Mouse (Mus musculus): ENCODE measurements around the gene Hnf1b. TPM values are rescaled to one million over a fixed set of nuclear protein-coding genes. Genes with fewer than 3 reads are reported as not detected.
A peak's percentile ranks its signal among the peaks of the same experiment; 100 is the strongest.

Hnf1b gene
- polyA plus RNA-seq (2015; fragmentation: Nextera tagmentation; extraction: Ambion mirVana): 0.32 and 0.33 TPM in 2 replicates

GRCm38 (mm10) chr11:83849529-83850335, at the start of gene Hnf1b:
Hnf1b (plus strand) TSS chr11:83850063.
- peaks cover 72% of the 10 kb centered on the region for H3K27me3 ChIP-seq
- H3K4me2 ChIP-seq: no peak within 1 kb of the TSS

GRCm38 (mm10) chr11:83802166-83802565, 47.7 kb upstream of the Hnf1b start:
- no peaks in the 10 kb centered on the region for H3K9me3 ChIP-seq
- H3K36me3 ChIP-seq: no peaks in the 10 kb centered on the region
- 66% methylated on average over 8 of the region's 8 CpGs for WGBS
- no peak overlapping the region for H3K27ac ChIP-seq (replicated peaks)
- H3K27me3 ChIP-seq: no peaks in the 10 kb centered on the region
- H3K4me3 ChIP-seq: no peak overlapping the region
- H3K9ac ChIP-seq: no peak overlapping the region
- ATAC-seq (ENCODE audit: low read depth): no peak
- H3K4me2 ChIP-seq: no peak overlapping the region
- H3K4me1 ChIP-seq (replicated peaks): no peaks in the 10 kb centered on the region

More at GRCm38 (mm10) chr11:83849529-83850335, at the start of gene Hnf1b:
- no peaks in the 10 kb centered on the region for H3K9me3 ChIP-seq
- no peak within 1 kb of the TSS for H3K4me3 ChIP-seq
- no peak for ATAC-seq (ENCODE audit: low read depth)
- no peak within 1 kb of the TSS for H3K27ac ChIP-seq (replicated peaks)
- 5% methylated on average over 34 of the region's 36 CpGs for WGBS
- peaks cover 25% of the 10 kb centered on the region for H3K4me1 ChIP-seq (replicated peaks)
- no peaks in the 10 kb centered on the region for H3K36me3 ChIP-seq
- H3K9ac ChIP-seq: no peak within 1 kb of the TSS

DNA sequence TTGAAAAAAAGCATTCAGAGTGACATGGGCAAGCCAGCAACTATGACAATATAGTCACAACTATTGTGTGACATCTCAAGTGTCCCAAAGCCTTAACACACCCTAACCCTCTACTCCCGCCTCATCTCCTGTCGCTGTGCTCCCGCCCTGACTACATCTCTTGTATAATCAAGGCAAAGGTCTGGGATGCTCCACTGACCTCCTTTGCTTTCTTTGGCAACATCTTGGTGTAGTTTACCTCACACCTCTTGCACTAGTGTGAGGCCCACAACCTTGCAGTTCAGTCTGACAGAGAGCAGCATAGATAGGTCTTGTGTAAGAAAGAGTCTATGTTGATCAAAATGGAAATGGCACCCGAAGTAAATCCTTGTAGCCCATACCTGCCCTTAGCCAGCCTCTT, 47.3 kb upstream of the Hnf1b start:
- Histone ChIP-seq H3K36me3 (no peaks in the 10 kb centered on the region), H3K4me3 (no peak overlapping the region), H3K9ac (no peak overlapping the region), H3K27me3 (no peaks in the 10 kb centered on the region), H3K4me1 (replicated peaks) (no peaks in the 10 kb centered on the region), H3K4me2 (no peak overlapping the region), H3K9me3 (no peaks in the 10 kb centered on the region), H3K27ac (replicated peaks) (no peak overlapping the region)
- no peak for ATAC-seq (ENCODE audit: low read depth)
- 95% methylated on average over 4 of the region's 4 CpGs for WGBS

GRCm38 (mm10) chr11:83810441-83810840, 39.4 kb upstream of the Hnf1b start:
- Histone ChIP-seq H3K27ac (replicated peaks) (no peak overlapping the region), H3K9ac (no peak overlapping the region), H3K4me1 (replicated peaks) (no peaks in the 10 kb centered on the region), H3K9me3 (no peaks in the 10 kb centered on the region), H3K4me2 (no peak overlapping the region), H3K27me3 (no peaks in the 10 kb centered on the region), H3K4me3 (no peak overlapping the region), H3K36me3 (no peaks in the 10 kb centered on the region)
- 91% methylated on average over 8 of the region's 8 CpGs for WGBS
- ATAC-seq (ENCODE audit: low read depth): no peak

- 81% methylated on average over 5 of the region's 5 CpGs for WGBS
- Histone ChIP-seq H3K27ac (replicated peaks) (no peak overlapping the region), H3K9me3 (no peaks in the 10 kb centered on the region), H3K4me2 (no peak overlapping the region), H3K27me3 (0 out of 2 replicates have a peak, but pooled peaks cover 5% of the 10 kb centered on the region), H3K4me3 (no peak overlapping the region), H3K4me1 (replicated peaks) (peaks cover 14% of the 10 kb centered on the region), H3K9ac (no peak overlapping the region), H3K36me3 (no peaks in the 10 kb centered on the region)
- no peak for ATAC-seq (ENCODE audit: low read depth)
Measured at GRCm38 (mm10) chr11:83815191-83815590, 34.7 kb upstream of the Hnf1b start.

DNA sequence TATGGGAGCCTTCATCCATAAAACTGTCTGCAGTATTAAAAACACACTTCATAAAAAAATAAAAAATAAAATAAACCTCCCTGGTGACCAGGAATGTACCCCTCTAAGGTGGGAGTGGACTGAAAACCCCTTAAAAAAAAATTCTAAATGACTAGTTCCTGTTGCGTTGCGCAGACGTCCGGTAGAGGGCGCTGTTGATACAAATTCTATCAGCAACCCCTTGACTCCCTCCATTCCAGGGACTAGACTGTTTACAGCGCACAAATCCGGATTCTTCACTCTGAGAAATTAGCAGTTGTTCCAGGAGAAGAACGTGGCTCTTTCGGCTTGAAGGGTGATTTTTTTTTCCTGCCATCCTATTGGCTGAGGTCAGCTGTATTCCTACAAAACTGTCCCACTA, 34.2 kb upstream of the Hnf1b start:
- Histone ChIP-seq H3K36me3 (no peaks in the 10 kb centered on the region), H3K27me3 (0 out of 2 replicates have a peak, but pooled peaks cover 5% of the 10 kb centered on the region), H3K4me1 (replicated peaks) (peaks cover 14% of the 10 kb centered on the region), H3K4me3 (no peak overlapping the region), H3K27ac (replicated peaks) (no peak overlapping the region), H3K9me3 (no peaks in the 10 kb centered on the region), H3K4me2 (no peak overlapping the region), H3K9ac (no peak overlapping the region)
- 9% methylated on average over 9 of the region's 9 CpGs for WGBS
- ATAC-seq (ENCODE audit: low read depth): no peak

- no peak overlapping the region for H3K4me2 ChIP-seq
- 49% methylated on average over 6 of the region's 6 CpGs for WGBS
Measured at GRCm38 (mm10) chr11:83817048-83817447, 32.8 kb upstream of the Hnf1b start.

GRCm38 (mm10) chr11:83817994-83818393, 31.9 kb upstream of the Hnf1b start:
- Histone ChIP-seq H3K27me3 (0 out of 2 replicates have a peak, but pooled peaks cover 5% of the 10 kb centered on the region), H3K9me3 (no peaks in the 10 kb centered on the region), H3K4me1 (replicated peaks) (peaks cover 14% of the 10 kb centered on the region), H3K9ac (no peak overlapping the region), H3K4me2 (no peak overlapping the region), H3K4me3 (no peak overlapping the region), H3K36me3 (no peaks in the 10 kb centered on the region), H3K27ac (replicated peaks) (no peak overlapping the region)
- no peak for ATAC-seq (ENCODE audit: low read depth)
- 77% methylated on average over 4 of the region's 4 CpGs for WGBS

More at GRCm38 (mm10) chr11:83817048-83817447, 32.8 kb upstream of the Hnf1b start:
- H3K4me1 ChIP-seq (replicated peaks): peaks cover 14% of the 10 kb centered on the region
- ATAC-seq (ENCODE audit: low read depth): peak; percentile 61
- H3K27me3 ChIP-seq: 0 out of 2 replicates have a peak, but pooled peaks cover 5% of the 10 kb centered on the region
- H3K9ac ChIP-seq: no peak overlapping the region
- no peak overlapping the region for H3K4me3 ChIP-seq
- no peaks in the 10 kb centered on the region for H3K9me3 ChIP-seq
- H3K27ac ChIP-seq (replicated peaks): peak overlapping the region; percentile 74
- H3K36me3 ChIP-seq: no peaks in the 10 kb centered on the region

GRCm38 (mm10) chr11:83818591-83819127, 31.2 kb upstream of the Hnf1b start:
- no peak for ATAC-seq (ENCODE audit: low read depth)
- H3K4me3 ChIP-seq: no peak overlapping the region
- H3K36me3 ChIP-seq: no peaks in the 10 kb centered on the region
- 54% methylated on average over 9 of the region's 9 CpGs for WGBS
- H3K9ac ChIP-seq: no peak overlapping the region
- peaks cover 14% of the 10 kb centered on the region for H3K4me1 ChIP-seq (replicated peaks)
- 0 out of 2 replicates have a peak, but pooled peaks cover 5% of the 10 kb centered on the region for H3K27me3 ChIP-seq
- H3K4me2 ChIP-seq: no peak overlapping the region
- no peaks in the 10 kb centered on the region for H3K9me3 ChIP-seq
- H3K27ac ChIP-seq (replicated peaks): no peak overlapping the region

DNA sequence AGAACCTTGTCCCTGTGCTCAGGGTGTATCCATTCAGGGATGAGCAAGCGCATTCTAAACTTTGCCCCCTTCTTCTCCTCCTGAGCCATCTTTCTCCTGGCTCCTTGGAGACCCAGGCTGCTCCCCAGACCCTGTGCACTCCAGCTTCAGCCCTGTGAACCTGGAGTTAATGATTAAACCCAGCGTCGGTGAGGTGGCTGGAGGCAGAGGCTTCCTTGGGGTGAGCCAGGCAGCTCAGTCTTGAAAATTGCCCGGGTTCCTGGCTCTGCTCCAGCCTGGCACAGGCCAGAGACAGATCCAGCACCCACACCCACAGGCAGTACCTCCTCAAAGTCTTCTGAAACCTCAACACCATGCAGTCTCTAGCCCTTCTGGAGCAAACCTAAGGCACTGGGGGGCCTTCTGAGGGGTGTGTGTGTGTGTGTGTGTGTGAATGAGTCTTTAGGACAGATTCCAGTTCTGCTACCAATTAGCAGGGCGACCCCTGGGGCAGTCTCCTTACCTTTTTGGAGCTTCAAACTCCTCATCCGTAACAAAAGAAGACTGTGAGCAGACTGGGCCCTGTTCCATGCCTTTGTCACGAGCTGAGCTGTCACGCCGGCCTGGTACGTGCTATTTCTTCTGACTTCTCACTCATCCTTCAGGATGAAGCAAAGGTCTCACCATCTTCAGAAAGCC, 29.9 kb upstream of the Hnf1b start:
- H3K27me3 ChIP-seq: 0 out of 2 replicates have a peak, but pooled peaks cover 5% of the 10 kb centered on the region
- 42% methylated on average over 10 of the region's 10 CpGs for WGBS
- H3K36me3 ChIP-seq: no peaks in the 10 kb centered on the region
- H3K27ac ChIP-seq (replicated peaks): no peak overlapping the region
- peaks cover 14% of the 10 kb centered on the region for H3K4me1 ChIP-seq (replicated peaks)
- H3K4me3 ChIP-seq: no peak overlapping the region
- no peak overlapping the region for H3K9ac ChIP-seq
- no peaks in the 10 kb centered on the region for H3K9me3 ChIP-seq
- ATAC-seq (ENCODE audit: low read depth): no peak
- H3K4me2 ChIP-seq: no peak overlapping the region

DNA sequence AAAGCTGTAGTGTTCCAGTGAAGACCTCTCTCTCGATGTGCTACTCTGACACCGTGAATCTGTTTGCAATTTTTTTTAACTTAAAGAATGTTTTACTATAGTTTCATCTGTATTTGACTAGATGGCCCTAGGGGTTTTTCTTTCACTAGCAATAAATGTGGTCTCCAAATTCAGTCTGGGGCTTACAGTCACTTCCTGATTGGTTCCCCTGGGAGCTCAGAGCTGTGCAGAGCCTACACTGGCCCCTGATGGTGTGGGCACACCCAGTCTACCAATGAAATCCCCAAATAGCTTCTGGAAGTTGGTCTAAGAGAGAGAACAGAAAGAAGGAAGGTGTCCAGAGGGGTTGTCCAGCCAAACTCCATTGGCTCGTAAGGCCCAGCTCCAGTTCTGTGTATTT, 23.7 kb upstream of the Hnf1b start:
- no peak for ATAC-seq (ENCODE audit: low read depth)
- H3K4me3 ChIP-seq: no peak overlapping the region
- WGBS: 82% methylated on average over 3 of the region's 3 CpGs
- no peak overlapping the region for H3K4me2 ChIP-seq
- H3K36me3 ChIP-seq: no peaks in the 10 kb centered on the region
- no peak overlapping the region for H3K27ac ChIP-seq (replicated peaks)
- H3K9ac ChIP-seq: no peak overlapping the region
- H3K4me1 ChIP-seq (replicated peaks): no peaks in the 10 kb centered on the region
- no peaks in the 10 kb centered on the region for H3K27me3 ChIP-seq
- H3K9me3 ChIP-seq: no peaks in the 10 kb centered on the region

GRCm38 (mm10) chr11:83828553-83829142, 21.2 kb upstream of the Hnf1b start:
- WGBS: 85% methylated on average over 8 of the region's 8 CpGs
- H3K27ac ChIP-seq (replicated peaks): no peak overlapping the region
- H3K4me2 ChIP-seq: no peak overlapping the region
- no peak overlapping the region for H3K4me3 ChIP-seq
- no peak overlapping the region for H3K9ac ChIP-seq
- no peaks in the 10 kb centered on the region for H3K4me1 ChIP-seq (replicated peaks)
- no peak for ATAC-seq (ENCODE audit: low read depth)
- H3K9me3 ChIP-seq: no peaks in the 10 kb centered on the region
- H3K36me3 ChIP-seq: no peaks in the 10 kb centered on the region
- no peaks in the 10 kb centered on the region for H3K27me3 ChIP-seq

All from neural tube, embryonic 13.5 days (tissue).